Mouse (Mus musculus): Measurements from ENCODE around the gene Nlrp9c.
"Not testable (repeated sequence)": the region's sequence is repeated elsewhere in the genome, so short reads cannot be mapped to it uniquely, and the experiment has no call there.

Nlrp9c gene

GRCm38 (mm10) chr7:26403600-26403999, at the start of gene Nlrp9c:
TSS of gene Nlrp9c (minus strand) at chr7:26403700.
- DNase-seq (ENCODE audit: low spot score) = not testable (repeated sequence)

GRCm38 (mm10) chr7:26434813-26435212, 31.3 kb upstream of the Nlrp9c start, which contains the start of gene Nlrp4a:
TSS of gene Nlrp4a (plus strand) at chr7:26435113.
- no peak for DNase-seq (ENCODE audit: low spot score)

GRCm38 (mm10) chr7:26391811-26392210, 11.7 kb downstream of the Nlrp9c start:
- DNase-seq (ENCODE audit: low spot score) = not testable (repeated sequence)

- DNase-seq (ENCODE audit: low spot score) = not testable (repeated sequence)
These were observed 12.4 kb downstream of the Nlrp9c start for GRCm38 (mm10) chr7:26391137-26391536.

GRCm38 (mm10) chr7:26386691-26387090, 16.8 kb downstream of the Nlrp9c start:
- DNase-seq (ENCODE audit: low spot score) = not testable (repeated sequence)

- DNase-seq (ENCODE audit: low spot score) = no peak
These were observed 22.7 kb downstream of the Nlrp9c start for GRCm38 (mm10) chr7:26380807-26381206.

- DNase-seq (ENCODE audit: low spot score) = not testable (repeated sequence)
These were observed 30.3 kb downstream of the Nlrp9c start for GRCm38 (mm10) chr7:26373221-26373620.

- DNase-seq (ENCODE audit: low spot score) = not testable (repeated sequence)
These were observed 46.8 kb downstream of the Nlrp9c start for GRCm38 (mm10) chr7:26356719-26357118.

GRCm38 (mm10) chr7:26352258-26352657, 51.2 kb downstream of the Nlrp9c start:
- DNase-seq (ENCODE audit: low spot score) = not testable (repeated sequence)

GRCm38 (mm10) chr7:26350177-26350576, 53.3 kb downstream of the Nlrp9c start:
- not testable (repeated sequence) for DNase-seq (ENCODE audit: low spot score)

GRCm38 (mm10) chr7:26320361-26320760, 83.1 kb downstream of the Nlrp9c start:
- DNase-seq (ENCODE audit: low spot score) = not testable (repeated sequence)

GRCm38 (mm10) chr7:26315809-26316208, 87.7 kb downstream of the Nlrp9c start:
- DNase-seq (ENCODE audit: low spot score) = not testable (repeated sequence)

GRCm38 (mm10) chr7:26315194-26315593, 88.3 kb downstream of the Nlrp9c start:
- DNase-seq (ENCODE audit: low spot score) = not testable (repeated sequence)

GRCm38 (mm10) chr7:26311786-26312185, 91.7 kb downstream of the Nlrp9c start:
- not testable (repeated sequence) for DNase-seq (ENCODE audit: low spot score)

GRCm38 (mm10) chr7:26306926-26307325, 96.6 kb downstream of the Nlrp9c start, which contains the start of gene Cyp2a4:
TSS of gene Cyp2a4 (plus strand) at chr7:26307169.
- DNase-seq (ENCODE audit: low spot score) = not testable (repeated sequence)

GRCm38 (mm10) chr7:26303429-26304166, 99.9 kb downstream of the Nlrp9c start:
- DNase-seq (ENCODE audit: low spot score) = not testable (repeated sequence)

Measured in retina, embryonic 14.5 days (tissue).